Mouse (Mus musculus) liver, adult 2 months (tissue): ENCODE measurements around the gene Ddah2. TPM values are rescaled to one million over a fixed set of nuclear protein-coding genes. Genes with fewer than 3 reads are reported as not detected.

Experiments
- DNase-seq: peaks from one replicate; pipeline ENCODE4 v3.0.0-alpha.2; 2011; ENCODE audit warnings: low read depth, low spot score; ENCODE audit errors: extremely low read depth
- H3K27ac ChIP-seq: fragments of 200-500 bp; replicated peaks from 2 replicates; pipeline ENCODE4 v1.5.1; 2012; ENCODE audit warnings: low read depth, mild to moderate bottlenecking, control low read depth, inconsistent platforms, low read length; ENCODE audit not compliant: insufficient read depth
- H3K27me3 ChIP-seq: fragments of 200-500 bp; 2 replicates; pipeline ENCODE4 v1.6.1; 2012; ENCODE audit warnings: mild to moderate bottlenecking, moderate library complexity, low read length, inconsistent platforms; ENCODE audit not compliant: control insufficient read depth, insufficient read depth
- H3K36me3 ChIP-seq: fragments of 200-500 bp; 2 replicates; pipeline ENCODE4 v1.6.1; 2012; ENCODE audit warnings: low read length, inconsistent platforms; ENCODE audit not compliant: control insufficient read depth, insufficient read depth
- H3K4me1 ChIP-seq: fragments of 200-500 bp; 2 replicates; pipeline ENCODE4 v1.6.1; 2011; ENCODE audit warnings: low read length; ENCODE audit not compliant: control insufficient read depth, insufficient read depth
- H3K4me3 ChIP-seq: fragments of 200-500 bp; 2 replicates; pipeline ENCODE4 v1.5.1; 2011; ENCODE audit warnings: low read depth, mild to moderate bottlenecking, control low read depth, low read length, moderate library complexity; ENCODE audit not compliant: insufficient read depth
- H3K79me2 ChIP-seq: fragments of 200-500 bp; 2 replicates; pipeline ENCODE4 v1.6.1; 2012; ENCODE audit warnings: inconsistent platforms, mild to moderate bottlenecking, low read length, moderate library complexity; ENCODE audit not compliant: control insufficient read depth, insufficient read depth
- H3K9ac ChIP-seq: fragments of 200-500 bp; 2 replicates; pipeline ENCODE4 v1.6.1; 2012; ENCODE audit warnings: low read depth, mild to moderate bottlenecking, control low read depth, inconsistent platforms, low read length
- CTCF ChIP-seq: fragments of 200-500 bp; IDR thresholded peaks from 2 replicates; pipeline ENCODE4 v1.5.1; 2011; ENCODE audit warnings: low read depth, low read length, control low read depth
- POLR2A ChIP-seq: fragments of 200-500 bp; IDR thresholded peaks from 2 replicates; pipeline ENCODE4 v1.6.1; 2011; ENCODE audit warnings: low read length, control low read depth; ENCODE audit not compliant: insufficient read depth; ENCODE audit errors: extremely low read depth
- WGBS: fragments of 180-500 bp; shearing (Covaris S2); methylation state at CpG from one replicate; pipeline ENCODE4 v1.1.7; 2018; 5-methylcytosine and 5-hydroxymethylcytosine counted together
- polyA plus RNA-seq: library from polyadenylated mRNA; depleted of rRNA; stranded (reverse); fragments of >200 nt; gene quantifications from 2 replicates; pipeline ENCODE4 v1.2.3, GENCODE M21; 2012
- total RNA-seq: library from RNA; depleted of rRNA; stranded (reverse); fragments of >200 nt; gene quantifications from 2 replicates; pipeline ENCODE4 v1.2.3, GENCODE M21; 2014

The Ddah2 gene
- total and polyA plus RNA-seq, 2 experiments: 3.0 to 3.9 TPM

DNA sequence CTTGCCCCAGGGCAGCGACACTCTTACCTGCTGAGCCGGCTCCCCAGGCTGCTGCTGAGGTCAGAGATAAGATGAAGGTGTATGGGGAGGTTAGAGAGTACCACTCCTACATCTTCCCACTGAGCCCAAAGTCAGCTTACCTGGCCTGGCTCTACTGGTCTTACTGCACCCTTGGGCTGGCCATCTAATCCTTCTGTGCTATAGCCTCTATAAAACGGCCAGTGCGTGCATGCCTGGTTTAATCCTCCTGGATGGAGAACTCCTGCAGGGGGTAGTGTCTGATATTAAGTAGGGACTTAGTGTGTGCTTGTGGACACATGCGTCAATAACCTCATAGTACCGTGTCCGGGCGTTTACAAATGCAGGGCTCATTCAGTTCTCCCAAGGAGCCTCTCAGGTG, 38.3 kb upstream of the Ddah2 start:
- Histone ChIP-seq H3K9ac (no peak overlapping the region), H3K4me1 (no peaks in the 10 kb centered on the region), H3K36me3 (no peaks in the 10 kb centered on the region), H3K79me2 (no peaks in the 10 kb centered on the region), H3K27me3 (no peaks in the 10 kb centered on the region), H3K27ac (no peak overlapping the region), H3K4me3 (no peak overlapping the region)
- no peak for TF ChIP-seq CTCF
- no peak for TF ChIP-seq POLR2A
- 89% methylated on average over 8 of the region's 8 CpGs for WGBS
- no peak for DNase-seq

DNA sequence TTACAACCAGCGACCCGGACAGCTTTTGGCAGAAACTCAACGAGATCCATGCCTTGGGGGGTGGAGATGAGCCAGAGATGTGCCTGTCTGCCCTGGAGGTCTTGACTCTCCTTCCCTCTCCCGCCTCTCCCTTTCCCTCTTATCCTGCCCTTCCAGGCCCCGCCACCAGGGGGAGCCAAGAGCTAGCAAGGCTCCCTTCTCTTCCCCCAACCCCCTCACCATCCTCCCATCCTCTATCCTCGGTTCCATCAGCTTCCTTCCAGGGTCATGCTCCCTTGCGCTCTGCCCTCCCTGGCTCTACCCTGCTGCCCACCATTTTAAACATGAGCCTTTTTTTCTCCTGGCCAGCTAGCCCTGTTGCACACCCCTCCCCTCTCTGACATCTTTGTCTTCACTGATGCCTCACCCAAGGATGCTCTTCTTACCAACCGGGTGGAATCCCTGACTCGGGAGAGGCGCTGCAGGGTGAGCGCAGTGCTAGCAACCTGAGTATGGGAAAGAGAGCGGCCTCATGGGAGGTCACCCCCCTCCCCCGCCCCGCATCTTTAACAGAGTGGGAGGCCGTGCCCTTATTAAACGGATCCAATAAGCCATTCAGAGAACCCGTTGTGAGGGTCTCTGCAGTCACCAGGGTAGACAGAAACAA, 37.5 kb upstream of the Ddah2 start:
- no peaks in the 10 kb centered on the region for H3K36me3 ChIP-seq
- no peaks in the 10 kb centered on the region for H3K79me2 ChIP-seq
- WGBS: 21% methylated on average over 17 of the region's 17 CpGs
- no peak overlapping the region for H3K4me3 ChIP-seq
- no peaks in the 10 kb centered on the region for H3K4me1 ChIP-seq
- H3K27ac ChIP-seq: peak overlapping the region; percentile 73
- 0 out of 2 replicates have a peak overlapping the region, but pooled peaks have one; percentile 4 for H3K9ac ChIP-seq
- peak; percentile 99 for TF ChIP-seq CTCF
- TF ChIP-seq POLR2A: no peak
- DNase-seq: peak; percentile 13
- no peaks in the 10 kb centered on the region for H3K27me3 ChIP-seq

DNA sequence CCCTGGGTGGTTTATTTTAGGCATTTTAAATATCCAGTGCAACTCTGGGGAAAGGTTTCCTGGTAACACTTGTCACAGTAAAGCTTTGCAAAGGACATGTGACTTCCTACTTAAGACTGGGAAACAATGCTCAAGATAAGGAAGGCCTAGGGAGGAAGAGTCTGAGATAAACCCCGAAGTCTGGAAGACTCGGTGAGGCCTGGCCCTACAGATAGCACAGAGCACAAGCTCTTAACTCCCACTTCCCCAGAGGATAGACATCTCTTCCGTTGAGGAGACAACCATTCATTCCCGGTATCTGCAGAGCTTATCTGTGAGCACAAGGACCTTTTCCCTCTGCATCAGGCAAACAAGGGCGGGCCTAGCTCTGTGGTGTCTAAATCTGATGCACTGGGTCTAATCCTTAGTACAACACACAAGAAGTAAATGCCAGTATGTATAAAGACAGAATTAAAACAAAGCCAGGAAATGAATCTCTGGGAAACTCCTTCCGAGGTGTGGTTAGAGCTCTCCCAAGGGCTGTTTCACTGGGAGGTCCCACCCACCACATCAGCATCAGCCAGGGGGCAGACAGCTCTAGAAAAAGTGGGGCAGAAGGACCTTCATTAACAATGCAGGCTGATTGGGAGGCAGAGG, 36.9 kb upstream of the Ddah2 start:
- Histone ChIP-seq H3K9ac (no peak overlapping the region), H3K4me3 (no peak overlapping the region), H3K27me3 (no peaks in the 10 kb centered on the region), H3K79me2 (no peaks in the 10 kb centered on the region), H3K27ac (peak overlapping the region; percentile 67; the same call in 1 of the 2 replicates), H3K4me1 (no peaks in the 10 kb centered on the region), H3K36me3 (no peaks in the 10 kb centered on the region)
- peak; percentile 32 for DNase-seq
- 0 out of 2 replicates have a peak, but pooled peaks have one; percentile 15 for TF ChIP-seq CTCF
- no peak for TF ChIP-seq POLR2A
- WGBS: 55% methylated on average over 6 of the region's 6 CpGs

DNA sequence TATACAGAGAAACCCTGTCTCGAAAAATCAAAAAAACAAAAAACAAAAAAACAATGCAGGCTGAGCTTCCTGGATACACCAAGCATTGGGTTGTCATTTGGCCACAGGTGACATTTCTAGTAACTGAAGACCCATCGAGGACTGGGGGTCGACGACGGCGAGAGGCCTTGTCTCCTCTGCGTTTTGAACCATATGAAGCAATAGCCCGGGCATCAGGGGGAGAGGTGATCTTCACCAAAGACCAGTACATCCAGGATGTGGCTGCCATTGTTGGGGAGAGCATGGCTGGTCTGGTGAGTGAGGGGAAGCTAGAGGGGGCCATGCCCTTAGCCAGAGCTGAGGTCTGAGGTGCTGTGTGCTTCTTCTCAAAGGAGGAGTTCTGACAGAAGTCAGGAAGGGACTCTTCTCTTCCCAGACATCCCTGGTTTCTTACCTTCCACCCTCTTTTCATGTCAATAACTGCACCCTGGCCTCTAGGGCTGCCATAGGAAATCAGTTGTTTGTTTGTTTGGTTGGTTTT, 36.2 kb upstream of the Ddah2 start:
- H3K9ac ChIP-seq: no peak overlapping the region
- DNase-seq: no peak
- no peaks in the 10 kb centered on the region for H3K36me3 ChIP-seq
- no peak for TF ChIP-seq CTCF
- no peak for TF ChIP-seq POLR2A
- H3K27ac ChIP-seq: peak overlapping the region; percentile 67
- H3K4me3 ChIP-seq: no peak overlapping the region
- H3K79me2 ChIP-seq: no peaks in the 10 kb centered on the region
- no peaks in the 10 kb centered on the region for H3K27me3 ChIP-seq
- no peaks in the 10 kb centered on the region for H3K4me1 ChIP-seq
- WGBS: 90% methylated on average over 8 of the region's 8 CpGs

DNA sequence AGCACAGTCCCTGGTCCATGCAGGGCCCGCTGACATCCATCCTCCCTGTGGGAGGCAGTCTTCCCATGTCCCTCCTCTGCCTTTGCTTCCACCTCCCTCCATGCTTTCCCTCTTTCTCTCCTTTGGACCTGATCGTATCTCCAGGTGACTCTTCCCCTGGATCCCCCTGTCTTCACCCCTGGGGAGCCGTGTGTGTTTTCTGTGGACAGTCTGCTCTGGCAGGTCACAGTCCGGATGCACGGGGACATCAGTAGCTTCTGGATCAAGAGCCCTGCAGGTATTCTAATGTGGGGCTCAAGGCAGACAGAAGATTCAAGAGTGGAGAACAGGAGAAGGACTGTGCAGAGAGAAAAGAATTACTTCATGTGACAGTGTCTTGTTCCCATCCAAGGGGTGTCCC, 35.6 kb upstream of the Ddah2 start:
- Histone ChIP-seq H3K36me3 (no peaks in the 10 kb centered on the region), H3K4me1 (no peaks in the 10 kb centered on the region), H3K9ac (no peak overlapping the region), H3K4me3 (no peak overlapping the region), H3K27me3 (no peaks in the 10 kb centered on the region), H3K27ac (no peak overlapping the region), H3K79me2 (no peaks in the 10 kb centered on the region)
- TF ChIP-seq CTCF: no peak
- no peak for TF ChIP-seq POLR2A
- 87% methylated on average over 5 of the region's 5 CpGs for WGBS
- DNase-seq: no peak

DNA sequence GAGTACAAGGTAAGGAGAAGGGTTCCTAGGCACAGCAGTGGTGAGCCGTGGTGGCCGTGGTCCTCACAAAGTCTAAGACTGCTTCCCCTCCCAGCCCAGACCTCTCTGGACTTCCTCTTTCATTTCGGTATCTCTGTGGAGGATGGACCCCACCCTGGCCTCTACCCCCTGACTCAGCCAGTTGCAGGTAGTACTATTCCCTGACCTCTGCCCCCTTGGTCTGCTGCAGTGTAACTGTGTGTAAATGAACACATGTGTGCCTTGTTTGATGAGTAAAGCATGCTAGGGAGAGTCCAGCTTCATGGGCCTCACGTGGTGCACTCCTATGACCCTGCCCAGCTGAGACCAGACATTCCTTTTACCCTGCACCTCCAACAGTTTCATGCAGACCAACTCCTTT, 35.1 kb upstream of the Ddah2 start:
- Histone ChIP-seq H3K27me3 (no peaks in the 10 kb centered on the region), H3K79me2 (no peaks in the 10 kb centered on the region), H3K36me3 (no peaks in the 10 kb centered on the region), H3K9ac (no peak overlapping the region), H3K4me3 (no peak overlapping the region), H3K4me1 (no peaks in the 10 kb centered on the region), H3K27ac (peak overlapping the region; percentile 18)
- TF ChIP-seq POLR2A (no peak), CTCF (no peak)
- DNase-seq: no peak
- 56% methylated on average over 4 of the region's 4 CpGs for WGBS
